Mouse (Mus musculus): ENCODE results near the gene H2-Eb1.

GRCm38 (mm10) chr17:34300691-34301566 is 4.7 kb upstream of the H2-Eb1 start:
- TF ChIP-seq POLR2A (IDR thresholded peaks at IDR 0.05; ENCODE audit: low read depth, low read length) (no peak), CTCF (IDR thresholded peaks at IDR 0.05; ENCODE audit: borderline replicate concordance, insufficient read depth, low read length) (no peak)

Data from embryonic fibroblast, embryonic 13.5 days (primary cell).